In genomic region chr16:18405091-18405854, GRCm38 (mm10) we compare ENCODE assay signal across 11 mouse cellular contexts. TPM values are rescaled to one million over a fixed set of nuclear protein-coding genes. Genes with fewer than 3 reads are reported as not detected.
DNase-seq lines count a peak whose midpoint lies in the region; ATAC-seq and TF ChIP-seq lines count a peak whose summit lies in the region.
"Had no signal": no experiment of that assay in that cellular context is flagged by ENCODE, and none has a peak within 500 bp of the region (broad histone marks: within the 10 kb centered on the region; RNA-seq: fewer than 3 reads in every experiment).

No protein-coding gene starts in this region.

- intact Hi-C loops in heart, postnatal 10 days (cut with DNase I): no loop called here

- TF ChIP-seq EP300 in lung, postnatal 0 days (IDR thresholded peaks at IDR 0.05): no peak
- TF ChIP-seq EP300 in liver, postnatal 0 days (IDR thresholded peaks at IDR 0.05; ENCODE audit: low read depth): peak; percentile 53; the same call in 1 of the 2 replicates

- H3K4me1 ChIP-seq in heart, embryonic 15.5 days (replicated peaks): peaks cover 47% of the 10 kb centered on the region
- H3K4me1 ChIP-seq in lung, postnatal 0 days (ENCODE audit: insufficient read depth, low read depth, low read length): no peaks in the 10 kb centered on the region
- H3K4me1 ChIP-seq in liver, postnatal 0 days (ENCODE audit: insufficient read depth): peaks cover 13% of the 10 kb centered on the region

- H3K36me3 ChIP-seq in heart, embryonic 15.5 days: peaks cover 58% of the 10 kb centered on the region
- H3K36me3 ChIP-seq in lung, postnatal 0 days (ENCODE audit: insufficient read depth, low read length): no peaks in the 10 kb centered on the region
- peaks cover 48% of the 10 kb centered on the region for H3K36me3 ChIP-seq in liver, postnatal 0 days (replicated peaks; ENCODE audit: insufficient read depth, low read length)

- H3K4me3 ChIP-seq in heart, embryonic 15.5 days: no peak overlapping the region
- H3K4me3 ChIP-seq in lung, postnatal 0 days (ENCODE audit: low read depth, low read length): no peak overlapping the region
- no peak overlapping the region for H3K4me3 ChIP-seq in liver, postnatal 0 days (ENCODE audit: low read depth, low read length)

- 81% methylated on average over 13 of the region's 13 CpGs for WGBS in heart, embryonic 15.5 days
- WGBS in lung, postnatal 0 days: 73% methylated on average over 13 of the region's 13 CpGs
- 75% methylated on average over 13 of the region's 13 CpGs for WGBS in liver, postnatal 0 days (ENCODE audit: insufficient replicate concordance)

- no peak for TF ChIP-seq CTCF in lung, postnatal 0 days (IDR thresholded peaks at IDR 0.05)
- no peak for TF ChIP-seq CTCF in liver, postnatal 0 days (IDR thresholded peaks at IDR 0.05; ENCODE audit: low read depth)

- H3K27me3 ChIP-seq in heart, embryonic 15.5 days: no peaks in the 10 kb centered on the region
- no peaks in the 10 kb centered on the region for H3K27me3 ChIP-seq in lung, postnatal 0 days (replicated peaks; ENCODE audit: insufficient read depth, low read length)
- no peaks in the 10 kb centered on the region for H3K27me3 ChIP-seq in liver, postnatal 0 days (ENCODE audit: insufficient read depth, low read length)

- no peaks in the 10 kb centered on the region for H3K9me3 ChIP-seq in heart, embryonic 15.5 days (replicated peaks)
- no peaks in the 10 kb centered on the region for H3K9me3 ChIP-seq in lung, postnatal 0 days (ENCODE audit: low read length)
- H3K9me3 ChIP-seq in liver, postnatal 0 days (ENCODE audit: low read length): no peaks in the 10 kb centered on the region

- no peak overlapping the region for H3K4me2 ChIP-seq in heart, embryonic 15.5 days
- no peak overlapping the region for H3K4me2 ChIP-seq in lung, postnatal 0 days (replicated peaks; ENCODE audit: low read depth, low read length)
- no peak overlapping the region for H3K4me2 ChIP-seq in liver, postnatal 0 days (ENCODE audit: low read depth, low read length)

- H3K9ac ChIP-seq in heart, embryonic 15.5 days: peak overlapping the region; percentile 0; the same call in 1 of the 2 replicates
- H3K9ac ChIP-seq in lung, postnatal 0 days (replicated peaks; ENCODE audit: low read depth): no peak overlapping the region
- 0 out of 2 replicates have a peak overlapping the region, but pooled peaks have one; percentile 26 for H3K9ac ChIP-seq in liver, postnatal 0 days (replicated peaks)

- peak overlapping the region; percentile 50 for H3K27ac ChIP-seq in heart, embryonic 15.5 days
- H3K27ac ChIP-seq in lung, postnatal 0 days (ENCODE audit: low read length): no peak overlapping the region
- peak overlapping the region; percentile 52; the same call in 1 of the 2 replicates for H3K27ac ChIP-seq in liver, postnatal 0 days (ENCODE audit: low read depth)

- DNase-seq in heart, postnatal 10 days: no peak
- no peak for DNase-seq in lung, postnatal 0 days (ENCODE audit: low spot score)
- DNase-seq in lung, postnatal 4 days: no peak
- peak; percentile 59 for DNase-seq in liver, postnatal 0 days
- DNase-seq in Muller cell, postnatal 12 days (ENCODE audit: inconsistent ontology term): no peak
- no peak for DNase-seq in lung, postnatal 10 days
- DNase-seq: embryo, embryonic 11 days; gastrocnemius, postnatal 10 days; kidney, adult 11 months had no signal

- ATAC-seq in heart, embryonic 15.5 days (replicated peaks; ENCODE audit: insufficient number of reproducible peaks, insufficient read depth, low FRiP score, low read depth): no peak
- peak; percentile 12; the same call in 1 of the 2 replicates for ATAC-seq in lung, postnatal 0 days
- ATAC-seq in liver, postnatal 0 days: peak; percentile 69
- no peak for ATAC-seq in granulocyte monocyte progenitor cell, adult 5-6 weeks (replicated peaks; ENCODE audit: poor library complexity, severe bottlenecking)

RNA-seq across cellular contexts. Expression of gene Txnrd2, which starts 20.9 kb away (rescaled TPM):
- 35.3 and 37.7 TPM in 2 replicates for polyA plus RNA-seq in heart, embryonic 15.5 days (2015; fragmentation: Nextera tagmentation; extraction: Ambion mirVana)
- 10 to 100 TPM; 30.0 to 32.0 TPM for total RNA-seq in heart, postnatal 10 days (2021)
- 20.0 and 20.9 TPM in 2 replicates for polyA plus RNA-seq in lung, postnatal 0 days (2015; fragmentation: Nextera tagmentation; extraction: Ambion mirVana)
- polyA plus RNA-seq in liver, postnatal 0 days (2015; fragmentation: Nextera tagmentation; extraction: Ambion mirVana): 51.2 and 53.3 TPM in 2 replicates
- total RNA-seq in granulocyte monocyte progenitor cell, adult 5-6 weeks (2014; fragmentation: Nextera tagmentation): 13.1 and 28.8 TPM in 2 replicates
- 8.8 and 9.7 TPM in 2 replicates for total RNA-seq in granulocyte monocyte progenitor cell, adult 5-6 weeks (2017)

RNA-seq across cellular contexts. Expression of gene Comt, which starts 21.4 kb away (rescaled TPM):
- 113 and 129 TPM in 2 replicates for polyA plus RNA-seq in heart, embryonic 15.5 days (2015; fragmentation: Nextera tagmentation; extraction: Ambion mirVana)
- 100 to 1,000 TPM; 133 to 156 TPM for total RNA-seq in heart, postnatal 10 days (2021)
- 109 and 111 TPM in 2 replicates for polyA plus RNA-seq in lung, postnatal 0 days (2015; fragmentation: Nextera tagmentation; extraction: Ambion mirVana)
- polyA plus RNA-seq in liver, postnatal 0 days (2015; fragmentation: Nextera tagmentation; extraction: Ambion mirVana): 100 and 125 TPM in 2 replicates
- total RNA-seq in granulocyte monocyte progenitor cell, adult 5-6 weeks (2014; fragmentation: Nextera tagmentation): 40.4 and 48.4 TPM in 2 replicates
- total RNA-seq in granulocyte monocyte progenitor cell, adult 5-6 weeks (2017): 34.1 and 34.6 TPM in 2 replicates

RNA-seq across cellular contexts. Expression of gene Arvcf, which starts 57.3 kb away (rescaled TPM):
- polyA plus RNA-seq in heart, embryonic 15.5 days (2015; fragmentation: Nextera tagmentation; extraction: Ambion mirVana): 28.4 and 40.0 TPM in 2 replicates
- total RNA-seq in heart, postnatal 10 days (2021): 10 to 100 TPM; 25.0 to 33.6 TPM
- polyA plus RNA-seq in lung, postnatal 0 days (2015; fragmentation: Nextera tagmentation; extraction: Ambion mirVana): 14.6 and 18.5 TPM in 2 replicates
- 7.0 and 9.7 TPM in 2 replicates for polyA plus RNA-seq in liver, postnatal 0 days (2015; fragmentation: Nextera tagmentation; extraction: Ambion mirVana)
- 1.8 and 1.9 TPM in 2 replicates for total RNA-seq in granulocyte monocyte progenitor cell, adult 5-6 weeks (2014; fragmentation: Nextera tagmentation)
- 0.21 and 2.8 TPM in 2 replicates for total RNA-seq in granulocyte monocyte progenitor cell, adult 5-6 weeks (2017)

RNA-seq across cellular contexts. Expression of gene Tango2, which starts 57.4 kb away (rescaled TPM):
- 61.4 and 61.5 TPM in 2 replicates for polyA plus RNA-seq in heart, embryonic 15.5 days (2015; fragmentation: Nextera tagmentation; extraction: Ambion mirVana)
- total RNA-seq in heart, postnatal 10 days (2021): 10 to 100 TPM; 62.7 to 65.3 TPM
- 23.7 and 25.2 TPM in 2 replicates for polyA plus RNA-seq in lung, postnatal 0 days (2015; fragmentation: Nextera tagmentation; extraction: Ambion mirVana)
- 54.1 and 61.1 TPM in 2 replicates for polyA plus RNA-seq in liver, postnatal 0 days (2015; fragmentation: Nextera tagmentation; extraction: Ambion mirVana)
- total RNA-seq in granulocyte monocyte progenitor cell, adult 5-6 weeks (2014; fragmentation: Nextera tagmentation): 20.3 and 30.5 TPM in 2 replicates
- total RNA-seq in granulocyte monocyte progenitor cell, adult 5-6 weeks (2017): 5.4 and 8.8 TPM in 2 replicates

Comparison
In these comparisons a context has a peak if more than half of its experiments do, and no peak if none do; other contexts are left out.
1. ATAC-seq: peak in lung, postnatal 0 days (single experiment) and liver, postnatal 0 days (single experiment); none in heart, embryonic 15.5 days (single experiment) and granulocyte monocyte progenitor cell, adult 5-6 weeks (single experiment).